Mouse (Mus musculus): ENCODE data around the gene Catsperb.
"Not testable (repeated sequence)": the region's sequence is repeated elsewhere in the genome, so short reads cannot be mapped to it uniquely, and the experiment has no call there.

The Catsperb gene

GRCm38 (mm10) chr12:101404353-101404752 lies at the start of gene Catsperb:
Gene Catsperb (plus strand): TSS chr12:101404653.
- DNase-seq (ENCODE audit: extremely low spot score, low spot score): not testable (repeated sequence)

GRCm38 (mm10) chr12:101361468-101361867 lies 43.0 kb upstream of the Catsperb start:
- not testable (repeated sequence) for DNase-seq (ENCODE audit: extremely low spot score, low spot score)

- DNase-seq (ENCODE audit: extremely low spot score, low spot score): not testable (repeated sequence)
Measured at GRCm38 (mm10) chr12:101381460-101381859, 23.0 kb upstream of the Catsperb start.

- DNase-seq (ENCODE audit: extremely low spot score, low spot score): no peak
Measured at GRCm38 (mm10) chr12:101426131-101426530, 21.7 kb downstream of the Catsperb start.

- no peak for DNase-seq (ENCODE audit: extremely low spot score, low spot score)
Measured at GRCm38 (mm10) chr12:101462051-101462450, 57.6 kb downstream of the Catsperb start.

- DNase-seq (ENCODE audit: extremely low spot score, low spot score): no peak
Measured at GRCm38 (mm10) chr12:101483571-101483970, 79.1 kb downstream of the Catsperb start.

GRCm38 (mm10) chr12:101511326-101511725 lies 106.9 kb downstream of the Catsperb start:
- not testable (repeated sequence) for DNase-seq (ENCODE audit: extremely low spot score, low spot score)

GRCm38 (mm10) chr12:101606622-101607021 lies 202.2 kb downstream of the Catsperb start:
- not testable (repeated sequence) for DNase-seq (ENCODE audit: extremely low spot score, low spot score)

- no peak for DNase-seq (ENCODE audit: extremely low spot score, low spot score)
Measured at GRCm38 (mm10) chr12:101633137-101633536, 228.7 kb downstream of the Catsperb start.

GRCm38 (mm10) chr12:101667502-101667901 lies 263.0 kb downstream of the Catsperb start:
- DNase-seq (ENCODE audit: extremely low spot score, low spot score): no peak
